Mouse (Mus musculus) kidney, postnatal 10 days (tissue): ENCODE measurements around the gene Trmt2a.

Source experiments
- DNase-seq: peaks from one replicate; pipeline ENCODE4 v3.0.0; 2021; ENCODE audit warnings: mixed read lengths

Trmt2a gene

GRCm38 (mm10) chr16:18233451-18233850, 15.0 kb upstream of the Trmt2a start:
- DNase-seq: no peak

DNA sequence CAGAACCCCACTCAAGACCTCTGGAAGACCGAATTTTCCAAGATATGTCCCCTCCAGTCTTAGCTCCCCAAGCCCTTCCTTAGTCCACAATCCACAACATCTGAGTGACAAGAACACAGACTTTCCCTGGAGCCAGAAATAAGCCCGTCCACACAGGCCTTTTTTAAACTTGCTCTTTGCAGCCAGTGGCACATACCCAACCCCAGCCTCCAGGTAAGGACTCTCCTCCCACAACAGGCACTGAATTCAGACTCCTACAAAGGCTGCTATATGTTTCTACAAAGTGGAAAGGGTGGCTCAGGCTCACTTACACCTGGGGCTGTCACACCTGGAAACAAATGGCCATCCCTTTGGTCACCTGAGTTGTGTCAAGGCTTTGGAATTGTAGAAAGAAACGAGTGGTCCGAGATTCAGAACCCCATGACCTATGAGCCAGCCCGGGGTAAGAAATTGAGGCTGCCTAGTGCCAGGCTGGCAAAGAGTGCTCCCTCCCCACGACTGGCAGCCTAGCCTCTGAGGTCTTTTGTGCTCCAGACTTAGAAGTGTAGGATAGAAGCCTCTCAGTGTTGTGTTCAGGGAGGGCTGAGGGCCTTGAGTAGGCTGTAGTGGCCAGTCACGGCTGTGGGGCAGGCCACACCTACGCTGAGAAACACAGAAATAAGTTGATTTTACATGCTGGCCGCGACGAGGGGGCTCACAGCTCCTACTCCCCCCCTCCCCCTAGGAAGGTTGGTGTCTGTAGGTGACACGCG, 14.4 kb upstream of the Trmt2a start:
- peak; percentile 28 for DNase-seq

DNA sequence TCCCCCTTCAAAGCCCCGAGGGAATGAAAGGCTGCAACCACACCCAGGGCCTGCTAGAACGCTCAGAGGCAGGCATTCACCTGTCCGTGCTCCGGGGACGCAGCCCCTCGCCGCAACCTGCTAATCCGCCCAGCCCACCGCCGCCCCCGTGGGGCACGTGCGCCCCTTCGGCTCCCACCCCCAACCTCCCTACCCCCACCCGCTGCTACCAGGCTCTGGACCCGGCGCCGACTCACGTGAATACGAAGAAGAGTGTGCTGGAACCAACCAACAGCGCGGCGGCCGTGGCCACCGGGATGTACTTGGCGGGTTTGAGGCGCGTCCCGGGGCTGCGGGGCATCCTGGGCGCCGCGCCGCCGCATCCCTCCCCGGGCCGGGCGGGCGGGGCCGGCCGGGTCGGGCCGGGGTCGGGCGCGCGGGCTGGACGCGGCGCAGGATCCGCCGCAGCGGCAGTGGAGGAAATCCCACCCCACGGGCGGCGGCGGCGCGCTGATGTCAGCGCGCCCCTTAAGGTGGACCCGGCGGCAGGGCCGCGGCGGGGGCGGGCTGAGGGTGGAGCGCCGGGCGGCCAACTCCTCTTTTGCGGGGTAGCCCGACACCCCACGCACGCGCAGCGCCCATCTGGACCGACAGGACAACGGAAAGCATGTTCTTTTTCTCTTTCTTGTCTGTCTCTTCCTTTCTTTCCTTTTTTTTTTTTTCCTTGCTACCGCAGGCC, 13.6 kb upstream of the Trmt2a start, which contains the start of gene Zdhhc8:
Zdhhc8 (minus strand) TSS at position 466 of the 718 bp plus-strand sequence.
- peak; percentile 90 for DNase-seq

DNA sequence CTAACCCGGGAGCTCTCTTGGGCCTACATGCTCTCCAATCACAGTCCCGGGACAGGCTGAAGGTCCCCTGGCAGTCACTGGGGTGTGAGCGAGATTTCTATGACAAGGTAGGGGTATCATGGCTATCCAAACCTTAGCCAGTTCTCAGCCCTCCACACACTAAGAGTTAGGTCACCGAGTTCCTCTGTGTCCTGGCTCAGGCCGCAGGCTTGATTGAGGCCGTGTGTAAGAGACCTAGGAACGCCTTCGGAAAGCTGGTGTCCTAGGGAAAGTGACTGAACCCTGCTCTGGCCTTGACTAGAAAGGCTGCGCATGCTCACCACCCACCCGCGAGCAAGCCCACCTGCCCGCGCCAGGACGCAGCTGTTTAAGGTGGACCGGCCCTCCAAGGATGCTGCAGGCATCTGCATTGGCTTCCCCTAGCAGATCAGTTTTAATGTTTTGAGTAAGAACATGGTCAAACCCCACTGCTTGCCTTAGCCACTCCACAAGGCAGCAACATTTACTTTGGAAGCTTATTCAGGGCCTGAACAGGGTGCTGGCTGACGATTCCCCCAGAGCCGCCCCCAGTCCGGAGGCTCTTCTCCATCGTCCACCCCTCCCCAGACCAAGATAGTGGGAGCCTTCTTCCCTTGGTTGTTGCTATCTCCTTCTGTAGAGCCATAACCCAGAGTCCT, 13.0 kb upstream of the Trmt2a start:
- peak; percentile 84 for DNase-seq

DNA sequence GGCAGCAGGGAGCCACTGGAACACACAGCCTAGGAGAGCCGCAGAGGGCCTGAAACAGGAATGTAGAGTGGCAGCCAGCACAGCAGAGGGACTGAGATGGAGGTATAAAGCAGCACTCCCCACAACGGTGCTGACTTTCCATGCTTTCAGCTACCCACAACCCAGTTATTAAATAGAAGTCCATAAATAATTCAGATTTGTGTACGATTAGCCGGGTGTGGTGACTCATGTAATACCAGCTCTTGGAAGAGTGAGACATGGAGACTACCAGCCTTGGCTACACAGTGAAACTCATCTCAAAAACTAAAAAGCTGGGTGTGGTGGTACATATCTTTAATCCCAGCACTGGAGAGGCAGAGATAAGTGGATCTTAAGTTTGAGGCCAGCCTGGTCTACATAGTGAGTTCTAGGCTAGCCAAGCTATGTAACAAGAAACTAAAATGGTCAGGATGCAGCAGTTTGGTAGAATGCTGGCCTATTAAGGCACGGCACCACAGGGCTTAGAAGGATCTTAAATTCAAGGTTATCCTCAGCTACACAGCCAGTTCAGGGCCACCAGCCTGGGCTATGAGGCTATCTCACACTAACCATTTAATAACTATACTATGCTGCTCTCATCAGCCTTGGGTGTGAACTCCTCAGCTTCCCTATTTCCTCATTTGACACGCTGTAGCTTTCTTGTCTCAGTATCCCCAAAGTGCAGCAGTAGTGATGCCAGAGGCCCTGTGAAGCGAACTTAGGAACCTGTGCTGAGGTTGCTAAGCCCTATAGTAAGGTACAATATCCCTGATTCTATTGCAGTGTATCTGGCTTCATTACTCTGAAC, 11.6 kb upstream of the Trmt2a start:
- no peak for DNase-seq

DNA sequence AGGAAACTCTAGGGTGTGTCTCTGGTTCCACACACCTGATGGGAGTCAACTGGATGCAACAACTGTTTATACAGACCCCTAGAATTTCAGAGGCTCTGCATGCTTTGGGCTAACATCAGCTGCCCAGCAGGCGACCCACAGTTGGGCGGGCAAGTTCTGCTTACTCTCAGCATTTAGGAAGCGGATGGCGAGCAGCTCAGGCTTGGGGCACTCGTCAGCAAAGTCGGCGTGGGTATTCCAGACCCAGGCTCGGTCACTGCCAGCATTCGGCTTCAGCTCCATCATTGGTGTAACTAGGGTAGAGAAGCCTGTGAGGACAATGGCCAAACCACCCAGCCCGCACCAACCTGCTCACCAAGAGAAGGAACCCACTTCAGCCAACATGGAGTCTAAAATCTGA, 6.9 kb upstream of the Trmt2a start:
- no peak for DNase-seq

DNA sequence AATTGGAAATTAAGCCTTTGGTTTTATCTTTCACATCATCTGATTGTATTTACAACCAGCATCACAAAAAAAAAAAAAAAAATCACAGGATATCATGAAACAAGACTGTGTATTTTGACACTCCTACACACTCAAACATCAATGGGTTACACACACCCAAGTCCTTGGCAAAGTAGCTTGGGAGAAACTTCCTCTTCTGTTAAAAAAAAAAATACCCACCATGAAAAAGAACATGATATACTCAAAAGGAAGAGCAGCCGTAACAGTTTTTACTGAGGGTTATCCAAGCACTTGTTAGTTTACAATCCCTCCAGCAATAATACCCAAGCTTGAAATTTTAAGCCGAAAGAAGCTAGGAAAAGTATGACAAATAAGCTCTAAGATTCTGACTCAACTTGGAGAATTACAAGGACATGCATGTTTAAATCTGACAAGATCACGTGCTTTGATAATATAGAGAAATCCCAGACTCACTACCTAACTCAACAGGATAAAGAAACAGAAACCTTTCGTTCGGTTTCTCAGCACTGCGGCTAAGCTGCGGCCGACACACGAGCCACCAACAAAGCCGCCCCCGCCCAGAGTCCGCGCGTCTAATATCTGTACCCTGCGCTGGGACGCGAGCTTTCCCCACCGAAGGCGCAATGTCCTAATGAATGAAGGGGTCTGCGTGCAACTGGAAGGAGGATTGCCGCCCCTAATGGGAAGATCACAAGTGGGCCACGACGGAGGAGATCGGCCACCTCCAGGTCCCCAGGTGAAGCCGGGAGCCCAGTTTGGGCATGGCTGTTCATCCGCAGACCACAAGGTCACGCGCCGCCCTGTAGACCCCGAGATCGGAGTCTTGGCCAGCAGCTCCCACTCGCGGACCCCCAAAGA, 719 bp upstream of the Trmt2a start:
- peak; percentile 59 for DNase-seq

- peak; percentile 57 for DNase-seq
These were observed 987 bp downstream of the Trmt2a start for GRCm38 (mm10) chr16:18249364-18249967.

DNA sequence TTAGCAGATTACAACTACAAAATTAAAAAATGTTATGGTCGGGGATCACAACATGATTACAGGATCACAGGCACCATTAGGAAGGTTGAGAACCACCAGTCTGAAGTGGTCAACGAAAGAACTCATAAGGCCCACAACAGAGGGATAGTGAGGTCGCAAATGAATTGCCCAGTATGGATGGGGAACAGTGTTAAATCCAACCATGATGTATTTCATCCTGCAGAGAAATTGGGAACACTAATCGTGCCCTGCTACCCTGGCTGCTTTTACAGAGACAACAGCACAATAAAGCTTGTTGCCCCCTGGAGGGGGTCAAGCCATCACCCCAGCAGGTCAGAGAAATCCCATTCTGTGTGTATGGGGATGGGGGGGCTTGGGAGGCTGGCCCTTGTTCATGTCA, 1.8 kb downstream of the Trmt2a start:
- DNase-seq: no peak

- no peak for DNase-seq
These were observed 2.6 kb downstream of the Trmt2a start for GRCm38 (mm10) chr16:18250828-18251790.

GRCm38 (mm10) chr16:18252736-18253135, 4.3 kb downstream of the Trmt2a start:
- no peak for DNase-seq

GRCm38 (mm10) chr16:18253866-18254265, 5.4 kb downstream of the Trmt2a start:
- no peak for DNase-seq

DNA sequence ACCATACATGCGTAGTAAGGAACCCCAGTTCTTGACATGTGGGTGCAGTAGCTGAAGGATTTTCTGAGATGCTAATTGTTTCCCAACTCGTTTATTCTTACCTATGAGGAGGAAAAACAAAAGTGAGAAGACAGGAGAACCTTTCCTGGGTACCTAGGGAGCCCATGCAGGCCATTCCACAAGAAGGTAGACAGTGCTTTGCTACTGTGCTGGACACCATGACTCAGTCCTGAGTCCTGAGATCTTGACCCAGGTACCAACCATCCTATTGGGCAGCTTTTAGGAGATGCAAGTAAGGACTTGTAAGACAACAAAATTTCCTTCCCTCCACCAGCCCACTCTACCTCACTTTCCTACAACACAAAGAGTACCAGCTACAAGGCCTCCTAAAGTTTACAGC, 9.7 kb downstream of the Trmt2a start, which contains the start of gene Gm49776:
Gm49776 (minus strand) TSS at position 101 of the 400 bp plus-strand sequence.
- no peak for DNase-seq

GRCm38 (mm10) chr16:18265024-18265423, 16.5 kb downstream of the Trmt2a start:
- no peak for DNase-seq

DNA sequence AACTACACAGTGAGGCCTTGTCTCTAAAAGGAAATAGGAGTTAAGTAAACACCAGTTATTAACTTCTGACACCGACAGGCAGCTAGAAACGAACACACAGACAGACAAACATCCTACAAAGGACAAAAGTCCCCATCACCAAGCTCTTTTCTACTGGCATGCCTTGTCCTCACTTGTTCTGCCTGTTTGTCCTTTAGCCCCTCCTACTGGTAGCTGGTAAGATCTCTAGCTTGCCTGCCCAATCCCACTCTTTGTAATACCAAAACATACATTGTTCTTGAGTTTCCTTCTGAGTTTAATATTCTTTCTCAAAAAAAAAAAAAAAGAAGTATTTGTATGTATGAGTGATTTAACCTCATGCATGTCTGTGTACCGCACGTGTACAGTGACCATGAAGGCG, 19.7 kb downstream of the Trmt2a start:
- no peak for DNase-seq

- no peak for DNase-seq
These were observed 26.7 kb downstream of the Trmt2a start for GRCm38 (mm10) chr16:18275166-18275565.

GRCm38 (mm10) chr16:18288166-18288565, 39.7 kb downstream of the Trmt2a start:
- peak; percentile 11 for DNase-seq

GRCm38 (mm10) chr16:18288581-18289061, 40.1 kb downstream of the Trmt2a start:
- peak; percentile 86 for DNase-seq

GRCm38 (mm10) chr16:18289067-18289588, 40.6 kb downstream of the Trmt2a start, which contains the start of gene Dgcr8:
Dgcr8 (minus strand) TSS chr16:18289246.
- peak; percentile 99 for DNase-seq
